Mouse (Mus musculus) thymus, adult 2 months (tissue): ENCODE measurements around the gene Ube2o. TPM values are rescaled to one million over a fixed set of nuclear protein-coding genes. Genes with fewer than 3 reads are reported as not detected.

ENCODE experiments used
- DNase-seq: peaks from one replicate; pipeline ENCODE4 v3.0.0; 2021
- H3K27ac ChIP-seq: fragments of 200-500 bp; 2 replicates; pipeline ENCODE4 v1.5.1; 2012; ENCODE audit warnings: low read length, control low read depth; ENCODE audit not compliant: control insufficient read depth, insufficient read depth
- H3K27me3 ChIP-seq: fragments of 200-500 bp; 2 replicates; pipeline ENCODE4 v1.6.1; 2012; ENCODE audit warnings: mild to moderate bottlenecking, low read length, moderate library complexity, mixed read lengths; ENCODE audit not compliant: control insufficient read depth, insufficient read depth
- H3K36me3 ChIP-seq: fragments of 200-500 bp; 2 replicates; pipeline ENCODE4 v1.6.1; 2012; ENCODE audit warnings: mild to moderate bottlenecking, low read length, moderate library complexity; ENCODE audit not compliant: control insufficient read depth, insufficient read depth
- H3K4me1 ChIP-seq: fragments of 200-500 bp; replicated peaks from 2 replicates; pipeline ENCODE4 v1.6.1; 2012; ENCODE audit warnings: low read length; ENCODE audit not compliant: control insufficient read depth, insufficient read depth
- H3K4me3 ChIP-seq: fragments of 200-500 bp; 2 replicates; pipeline ENCODE4 v1.5.1; 2012; ENCODE audit warnings: mild to moderate bottlenecking, low read length, control low read depth, moderate library complexity; ENCODE audit not compliant: control insufficient read depth, insufficient read depth
- CTCF ChIP-seq: fragments of 200-500 bp; IDR thresholded peaks from 2 replicates; pipeline ENCODE4 v1.5.1; 2012; ENCODE audit warnings: mild to moderate bottlenecking, control low read depth, low read length, moderate library complexity, borderline replicate concordance; ENCODE audit not compliant: control insufficient read depth, poor library complexity, insufficient read depth; ENCODE audit errors: extremely low read depth
- POLR2A ChIP-seq: fragments of 200-500 bp; IDR thresholded peaks from 2 replicates; pipeline ENCODE4 v1.6.1; 2012; ENCODE audit warnings: mild to moderate bottlenecking, low read length, control low read depth, moderate library complexity; ENCODE audit not compliant: control insufficient read depth, poor library complexity, insufficient read depth; ENCODE audit errors: extremely low read depth
- WGBS: fragments of 180-500 bp; shearing (Covaris S2); methylation state at CpG from one replicate; pipeline ENCODE4 v1.1.7; 2018; 5-methylcytosine and 5-hydroxymethylcytosine counted together
- polyA plus RNA-seq: library from polyadenylated mRNA; depleted of rRNA; stranded (reverse); fragments of >200 nt; gene quantifications from 2 replicates; pipeline ENCODE4 v1.2.3, GENCODE M21; 2012

Gene Ube2o
- polyA plus RNA-seq, 1 experiment = 26.5 TPM

GRCm38 (mm10) chr11:116589574-116589973 is 8.3 kb upstream of the Ube2o start:
- no peaks in the 10 kb centered on the region for H3K27me3 ChIP-seq
- DNase-seq = peak; percentile 26
- TF ChIP-seq POLR2A (no peak), CTCF (no peak)
- no peak overlapping the region for H3K4me3 ChIP-seq
- 26% methylated on average over 8 of the region's 8 CpGs for WGBS
- H3K4me1 ChIP-seq = peaks cover 21% of the 10 kb centered on the region
- no peaks in the 10 kb centered on the region for H3K36me3 ChIP-seq
- H3K27ac ChIP-seq = peak overlapping the region; percentile 19; the same call in 1 of the 2 replicates

- WGBS = 71% methylated on average over 14 of the region's 14 CpGs
- H3K4me1 ChIP-seq = peaks cover 21% of the 10 kb centered on the region
- no peaks in the 10 kb centered on the region for H3K36me3 ChIP-seq
- no peak for TF ChIP-seq POLR2A
- no peak for TF ChIP-seq CTCF
- H3K4me3 ChIP-seq = no peak overlapping the region
- no peak for DNase-seq
- H3K27ac ChIP-seq = no peak overlapping the region
- H3K27me3 ChIP-seq = no peaks in the 10 kb centered on the region
Measured at GRCm38 (mm10) chr11:116589020-116589531, 7.8 kb upstream of the Ube2o start.

- H3K36me3 ChIP-seq = no peaks in the 10 kb centered on the region
- H3K27ac ChIP-seq = no peak overlapping the region
- H3K4me1 ChIP-seq = peaks cover 21% of the 10 kb centered on the region
- H3K27me3 ChIP-seq = no peaks in the 10 kb centered on the region
- no peak overlapping the region for H3K4me3 ChIP-seq
- 41% methylated on average over 23 of the region's 23 CpGs for WGBS
- DNase-seq = peak; percentile 74
- TF ChIP-seq POLR2A (no peak), CTCF (peak; percentile 99)
Measured at GRCm38 (mm10) chr11:116586801-116587631, 5.8 kb upstream of the Ube2o start.

- Histone ChIP-seq H3K4me3 (no peak within 1 kb of the TSS), H3K4me1 (peaks cover 24% of the 10 kb centered on the region), H3K27me3 (no peaks in the 10 kb centered on the region), H3K36me3 (no peaks in the 10 kb centered on the region), H3K27ac (no peak within 1 kb of the TSS)
- TF ChIP-seq POLR2A = no peak
- TF ChIP-seq CTCF = no peak
- no peak for DNase-seq
- 81% methylated on average over 5 of the region's 5 CpGs for WGBS
Measured at GRCm38 (mm10) chr11:116586310-116586709, 5.1 kb upstream of the Ube2o start, which contains the start of gene Aanat. Gene Aanat, plus strand, starts transcription at chr11:116586432.

- peaks cover 22% of the 10 kb centered on the region for H3K4me1 ChIP-seq
- no peak overlapping the region for H3K4me3 ChIP-seq
- TF ChIP-seq POLR2A (no peak), CTCF (no peak)
- no peak for DNase-seq
- whole genome bisulfite sequencing = 98% methylated on average over 6 of the region's 6 CpGs
- no peaks in the 10 kb centered on the region for H3K36me3 ChIP-seq
- H3K27ac ChIP-seq = no peak overlapping the region
- H3K27me3 ChIP-seq = no peaks in the 10 kb centered on the region
Measured at GRCm38 (mm10) chr11:116585682-116586081, 4.4 kb upstream of the Ube2o start.

- H3K4me3 ChIP-seq = peak overlapping the region; percentile 58
- H3K27ac ChIP-seq = no peak overlapping the region
- no peaks in the 10 kb centered on the region for H3K27me3 ChIP-seq
- 2% methylated on average over 91 of the region's 91 CpGs for WGBS
- TF ChIP-seq CTCF (no peak), POLR2A (no peak)
- no peaks in the 10 kb centered on the region for H3K36me3 ChIP-seq
- peaks cover 8% of the 10 kb centered on the region for H3K4me1 ChIP-seq
- peak; percentile 51 for DNase-seq
Measured at GRCm38 (mm10) chr11:116580711-116581375, 404 bp downstream of the Ube2o start.

- TF ChIP-seq CTCF (no peak), POLR2A (no peak)
- peak overlapping the region; percentile 58 for H3K4me3 ChIP-seq
- no peak for DNase-seq
- no peaks in the 10 kb centered on the region for H3K27me3 ChIP-seq
- no peaks in the 10 kb centered on the region for H3K36me3 ChIP-seq
- WGBS = 19% methylated on average over 10 of the region's 10 CpGs
- no peak overlapping the region for H3K27ac ChIP-seq
- H3K4me1 ChIP-seq = peaks cover 8% of the 10 kb centered on the region
Measured at GRCm38 (mm10) chr11:116580031-116580652, 1.1 kb downstream of the Ube2o start.
